Mouse (Mus musculus): ENCODE data around the gene Krt90. TPM values are rescaled to one million over a fixed set of nuclear protein-coding genes. Genes with fewer than 3 reads are reported as not detected.
A peak's percentile ranks its signal among the peaks of the same experiment; 100 is the strongest.
"Not testable (repeated sequence)": the region's sequence is repeated elsewhere in the genome, so short reads cannot be mapped to it uniquely, and the experiment has no call there.

Krt90 gene
- total RNA-seq, 2 experiments from 2014 or later: not detected

GRCm38 (mm10) chr15:101519792-101520191 is 43.0 kb downstream of the Krt90 start:
- intact Hi-C loops (cut with DNase I): loop anchor here (1.0 to 5.0 kb wide), 4 partner anchors 179 to 545 kb away; no protein-coding TSS in a partner anchor
- peak; percentile 15 for DNase-seq (ENCODE audit: low spot score)

GRCm38 (mm10) chr15:101517161-101517560 is 45.6 kb downstream of the Krt90 start, which contains the start of gene Gm49425:
Gm49425 (minus strand) TSS chr15:101517261.
- intact Hi-C loops (cut with DNase I); DNase-seq (ENCODE audit: low spot score): not testable (repeated sequence)

- intact Hi-C loops (cut with DNase I): no loop called here
Measured at GRCm38 (mm10) chr15:101508247-101508646, 54.5 kb downstream of the Krt90 start.

GRCm38 (mm10) chr15:101506896-101507758 is 55.6 kb downstream of the Krt90 start:
- intact Hi-C loops (cut with DNase I): no loop called here
- no peak for DNase-seq (ENCODE audit: low spot score)

More at GRCm38 (mm10) chr15:101508247-101508646, 54.5 kb downstream of the Krt90 start:
- no peak for DNase-seq (ENCODE audit: low spot score)

Small RNAs within 50 kb of the gene (microRNA-seq; reads per million reads assigned to microRNA genes)
- not detected for gene Gm44393
- not detected for gene Gm44460

Other genes with a start within 250 kb of the Krt90 start
- 1 to 10 TPM; 2.0 to 2.2 TPM for gene Krt80, start 192.8 kb downstream of the Krt90 start, total RNA-seq (2021)
- gene Krt7, start 151.9 kb downstream of the Krt90 start, total RNA-seq (2021): 1 to 10 TPM; 4.2 to 5.9 TPM
- not detected for gene Krt87, start 124.1 kb downstream of the Krt90 start, total RNA-seq (2021)
- gene Krt88, start 115.2 kb downstream of the Krt90 start, total RNA-seq (2021): not detected
- gene Krt81, start 99.2 kb downstream of the Krt90 start, total RNA-seq (2021): not detected
- not detected for gene Krt86, start 89.5 kb downstream of the Krt90 start, total RNA-seq (2021)
- gene Krt83, start 71.4 kb downstream of the Krt90 start, total RNA-seq (2021): not detected
- not detected for gene Gm49425, start 45.7 kb downstream of the Krt90 start, total RNA-seq (2021)
- not detected for gene Krt84, start 30.1 kb downstream of the Krt90 start, total RNA-seq (2021)
- not detected for gene Krt82, start 12.3 kb downstream of the Krt90 start, total RNA-seq (2021)
- not detected for gene Krt75, start 11.0 kb upstream of the Krt90 start, total RNA-seq (2021)
- gene Gm5414, start 65.2 kb upstream of the Krt90 start, total RNA-seq (2021): not detected
- not detected for gene Gm5478, start 84.4 kb upstream of the Krt90 start, total RNA-seq (2021)
- gene Krt6b, start 117.3 kb upstream of the Krt90 start, total RNA-seq (2021): not detected
- not detected for gene Krt6a, start 131.4 kb upstream of the Krt90 start, total RNA-seq (2021)
- gene Krt5, start 149.9 kb upstream of the Krt90 start, total RNA-seq (2021): not detected
- gene Krt71, start 180.2 kb upstream of the Krt90 start, total RNA-seq (2021): not detected
- not detected for gene Krt72, start 223.5 kb upstream of the Krt90 start, total RNA-seq (2021)
- gene Krt73, start 239.4 kb upstream of the Krt90 start, total RNA-seq (2021): not detected